Mouse (Mus musculus): Measurements from ENCODE around the gene Mrgprf. TPM values are rescaled to one million over a fixed set of nuclear protein-coding genes. Genes with fewer than 3 reads are reported as not detected.

The Mrgprf gene
- 1.6 and 2.1 TPM in 2 replicates for polyA plus RNA-seq (2012; rRNA removed)

DNA sequence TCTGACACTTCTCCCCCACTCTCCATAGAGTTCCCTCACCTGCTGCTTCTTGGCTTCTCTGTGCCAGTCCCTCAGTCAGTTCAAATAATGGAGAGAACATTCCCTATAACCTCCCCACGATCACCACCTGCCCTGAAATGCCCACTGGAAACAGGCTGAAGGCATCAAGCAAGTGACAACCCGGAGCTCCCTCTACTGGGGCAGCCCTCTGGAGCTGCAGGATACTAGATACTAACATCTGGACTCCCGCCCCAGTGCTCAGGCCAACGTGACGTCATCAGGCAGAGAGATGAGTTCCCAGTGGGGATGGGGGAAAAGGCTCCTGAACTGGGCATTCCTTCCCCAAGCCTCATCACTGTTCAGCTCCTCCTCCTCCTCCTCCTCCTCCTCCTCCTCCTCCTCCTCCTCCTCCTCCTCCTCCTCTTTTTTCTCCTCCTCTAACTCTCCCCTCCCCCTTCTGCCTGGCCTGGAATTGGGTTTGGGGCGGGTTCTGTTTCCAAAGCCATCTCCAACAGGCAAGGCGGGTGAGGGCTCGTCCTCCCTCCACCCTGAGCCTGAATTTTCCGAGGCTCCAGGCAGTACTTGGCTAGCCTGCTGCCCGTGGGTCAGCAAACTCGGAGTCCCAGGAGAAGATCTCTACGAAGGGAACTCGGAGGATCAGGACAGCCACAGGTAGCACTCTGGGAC lies at the start of gene Mrgprf:
Gene Mrgprf (plus strand): TSS at position 508 of the 687 bp plus-strand sequence.
- Histone ChIP-seq H3K4me1 (ENCODE audit: control insufficient read depth, insufficient read depth, low read length) (peaks cover 4% of the 10 kb centered on the region; the same call in 1 of the 2 replicates), H3K4me3 (ENCODE audit: insufficient read depth, low read length) (no peak within 1 kb of the TSS), H3K27ac (ENCODE audit: insufficient read depth, low read length) (no peak within 1 kb of the TSS)
- TF ChIP-seq POLR2A (IDR thresholded peaks at IDR 0.05; ENCODE audit: extremely low read depth, insufficient read depth, low read length) (no peak), CTCF (IDR thresholded peaks at IDR 0.05; ENCODE audit: extremely low read depth, insufficient read depth, low read length) (0 out of 2 replicates have a peak, but pooled peaks have one; percentile 5)

DNA sequence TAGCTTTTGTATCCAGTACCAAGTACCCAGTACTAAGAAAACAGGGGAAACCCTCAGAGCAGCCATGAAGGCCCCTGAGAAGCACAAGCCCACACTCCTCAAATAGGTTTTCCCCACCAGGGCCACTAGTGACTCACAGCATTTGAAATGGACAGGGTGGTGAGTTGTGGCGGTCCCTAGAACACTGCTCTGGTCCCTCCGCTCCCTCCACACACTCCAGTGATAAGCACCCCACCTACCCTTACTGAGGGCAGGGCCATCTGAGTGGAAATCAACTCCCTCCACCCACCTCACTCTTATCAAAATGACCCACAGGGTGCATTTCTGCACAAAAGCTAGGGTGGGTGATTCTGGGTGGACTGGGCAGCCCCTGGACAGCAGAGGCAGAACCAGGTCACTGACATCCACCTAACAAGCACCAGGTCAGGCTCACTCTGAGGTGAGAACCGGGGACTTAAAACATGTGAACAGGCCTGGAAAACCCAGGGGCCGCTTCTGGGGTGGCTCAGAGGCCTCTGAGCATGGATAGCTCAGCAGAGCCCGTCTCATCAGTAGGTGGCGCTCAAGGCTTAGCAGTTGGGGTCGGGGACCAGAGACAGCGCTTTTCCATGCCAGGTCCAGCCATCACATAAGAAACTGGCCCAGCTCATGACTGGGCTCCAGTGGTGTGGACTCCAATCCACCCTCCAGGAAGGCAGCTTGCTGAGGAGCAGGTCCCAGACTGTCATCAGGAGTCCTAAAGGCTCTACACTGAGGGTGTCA lies 47.7 kb upstream of the Mrgprf start:
- Histone ChIP-seq H3K27ac (ENCODE audit: insufficient read depth, low read length) (no peak overlapping the region), H3K4me3 (ENCODE audit: insufficient read depth, low read length) (no peak overlapping the region), H3K4me1 (ENCODE audit: control insufficient read depth, insufficient read depth, low read length) (no peaks in the 10 kb centered on the region)
- TF ChIP-seq POLR2A (IDR thresholded peaks at IDR 0.05; ENCODE audit: extremely low read depth, insufficient read depth, low read length) (no peak), CTCF (IDR thresholded peaks at IDR 0.05; ENCODE audit: extremely low read depth, insufficient read depth, low read length) (peak; percentile 82)

DNA sequence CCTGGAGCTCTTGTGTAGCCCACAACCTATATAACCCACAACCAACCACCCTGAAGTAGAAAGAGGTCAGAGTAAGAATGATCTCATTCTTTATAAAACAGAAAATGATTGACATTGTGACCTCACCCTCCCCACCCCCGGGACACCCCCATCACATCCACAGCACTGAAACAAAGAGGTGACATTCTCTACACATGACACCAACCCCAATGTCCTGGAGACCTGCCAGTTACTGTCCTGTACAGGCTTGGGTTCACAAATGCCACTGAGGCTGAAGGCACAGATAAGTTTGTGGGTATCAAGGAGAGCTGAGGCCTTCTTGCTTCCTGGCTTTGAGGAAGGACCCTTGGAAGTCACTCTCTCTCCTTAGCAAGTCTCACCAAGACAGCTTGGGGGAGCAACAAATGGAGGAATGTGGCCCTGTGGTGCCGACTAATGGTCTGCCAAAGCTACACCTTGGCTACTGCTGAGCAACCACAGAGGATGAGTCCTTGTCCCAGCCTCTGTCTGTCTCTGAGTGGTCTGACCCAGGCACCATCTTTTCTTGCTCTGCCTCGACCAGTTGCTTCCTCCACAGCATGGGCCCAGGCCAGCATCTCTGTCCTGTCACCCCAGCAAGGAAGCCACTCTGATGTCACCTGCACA lies 46.5 kb upstream of the Mrgprf start:
- H3K4me3 ChIP-seq (ENCODE audit: insufficient read depth, low read length) = no peak overlapping the region
- TF ChIP-seq CTCF (IDR thresholded peaks at IDR 0.05; ENCODE audit: extremely low read depth, insufficient read depth, low read length) (no peak), POLR2A (IDR thresholded peaks at IDR 0.05; ENCODE audit: extremely low read depth, insufficient read depth, low read length) (no peak)
- no peaks in the 10 kb centered on the region for H3K4me1 ChIP-seq (ENCODE audit: control insufficient read depth, insufficient read depth, low read length)
- no peak overlapping the region for H3K27ac ChIP-seq (ENCODE audit: insufficient read depth, low read length)

DNA sequence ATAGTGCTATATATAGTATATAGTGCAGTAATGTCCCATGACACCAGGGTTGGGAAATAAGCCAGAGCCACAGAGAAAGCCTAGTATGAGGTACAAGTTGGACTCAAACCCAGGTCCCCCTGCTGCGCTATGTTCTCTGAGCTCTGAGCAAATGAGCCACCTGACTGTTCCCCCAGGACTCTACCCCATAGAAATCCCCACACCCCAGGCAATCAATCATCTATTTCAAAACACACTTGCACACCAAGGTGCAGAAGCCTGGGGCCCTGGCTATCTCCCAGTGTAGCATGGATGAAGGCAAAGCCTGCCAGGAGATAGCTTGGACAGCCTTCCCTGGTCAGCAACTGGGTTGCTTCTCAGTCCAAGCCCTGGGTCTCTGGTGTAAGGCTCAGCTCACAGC lies 44.5 kb upstream of the Mrgprf start:
- Histone ChIP-seq H3K4me3 (ENCODE audit: insufficient read depth, low read length) (no peak overlapping the region), H3K4me1 (ENCODE audit: control insufficient read depth, insufficient read depth, low read length) (no peaks in the 10 kb centered on the region), H3K27ac (ENCODE audit: insufficient read depth, low read length) (no peak overlapping the region)
- TF ChIP-seq CTCF (IDR thresholded peaks at IDR 0.05; ENCODE audit: extremely low read depth, insufficient read depth, low read length) = no peak
- no peak for TF ChIP-seq POLR2A (IDR thresholded peaks at IDR 0.05; ENCODE audit: extremely low read depth, insufficient read depth, low read length)

GRCm38 (mm10) chr7:145264202-145264601 lies 36.4 kb upstream of the Mrgprf start:
- no peak overlapping the region for H3K4me3 ChIP-seq (ENCODE audit: insufficient read depth, low read length)

GRCm38 (mm10) chr7:145266011-145266410 lies 34.6 kb upstream of the Mrgprf start:
- no peak overlapping the region for H3K27ac ChIP-seq (ENCODE audit: insufficient read depth, low read length)
- TF ChIP-seq POLR2A (IDR thresholded peaks at IDR 0.05; ENCODE audit: extremely low read depth, insufficient read depth, low read length) (no peak), CTCF (IDR thresholded peaks at IDR 0.05; ENCODE audit: extremely low read depth, insufficient read depth, low read length) (no peak)
- no peaks in the 10 kb centered on the region for H3K4me1 ChIP-seq (ENCODE audit: control insufficient read depth, insufficient read depth, low read length)
- no peak overlapping the region for H3K4me3 ChIP-seq (ENCODE audit: insufficient read depth, low read length)

More at GRCm38 (mm10) chr7:145264202-145264601, 36.4 kb upstream of the Mrgprf start:
- no peaks in the 10 kb centered on the region for H3K4me1 ChIP-seq (ENCODE audit: control insufficient read depth, insufficient read depth, low read length)
- no peak overlapping the region for H3K27ac ChIP-seq (ENCODE audit: insufficient read depth, low read length)
- no peak for TF ChIP-seq CTCF (IDR thresholded peaks at IDR 0.05; ENCODE audit: extremely low read depth, insufficient read depth, low read length)
- no peak for TF ChIP-seq POLR2A (IDR thresholded peaks at IDR 0.05; ENCODE audit: extremely low read depth, insufficient read depth, low read length)

GRCm38 (mm10) chr7:145268890-145269289 lies 31.7 kb upstream of the Mrgprf start:
- Histone ChIP-seq H3K4me1 (ENCODE audit: control insufficient read depth, insufficient read depth, low read length) (no peaks in the 10 kb centered on the region), H3K27ac (ENCODE audit: insufficient read depth, low read length) (no peak overlapping the region)

GRCm38 (mm10) chr7:145270955-145271354 lies 29.7 kb upstream of the Mrgprf start:
- Histone ChIP-seq H3K4me1 (ENCODE audit: control insufficient read depth, insufficient read depth, low read length) (no peaks in the 10 kb centered on the region), H3K27ac (ENCODE audit: insufficient read depth, low read length) (no peak overlapping the region), H3K4me3 (ENCODE audit: insufficient read depth, low read length) (no peak overlapping the region)
- TF ChIP-seq POLR2A (IDR thresholded peaks at IDR 0.05; ENCODE audit: extremely low read depth, insufficient read depth, low read length) (no peak), CTCF (IDR thresholded peaks at IDR 0.05; ENCODE audit: extremely low read depth, insufficient read depth, low read length) (no peak)

More at GRCm38 (mm10) chr7:145268890-145269289, 31.7 kb upstream of the Mrgprf start:
- H3K4me3 ChIP-seq (ENCODE audit: insufficient read depth, low read length) = no peak overlapping the region
- TF ChIP-seq POLR2A (IDR thresholded peaks at IDR 0.05; ENCODE audit: extremely low read depth, insufficient read depth, low read length) (no peak), CTCF (IDR thresholded peaks at IDR 0.05; ENCODE audit: extremely low read depth, insufficient read depth, low read length) (no peak)

DNA sequence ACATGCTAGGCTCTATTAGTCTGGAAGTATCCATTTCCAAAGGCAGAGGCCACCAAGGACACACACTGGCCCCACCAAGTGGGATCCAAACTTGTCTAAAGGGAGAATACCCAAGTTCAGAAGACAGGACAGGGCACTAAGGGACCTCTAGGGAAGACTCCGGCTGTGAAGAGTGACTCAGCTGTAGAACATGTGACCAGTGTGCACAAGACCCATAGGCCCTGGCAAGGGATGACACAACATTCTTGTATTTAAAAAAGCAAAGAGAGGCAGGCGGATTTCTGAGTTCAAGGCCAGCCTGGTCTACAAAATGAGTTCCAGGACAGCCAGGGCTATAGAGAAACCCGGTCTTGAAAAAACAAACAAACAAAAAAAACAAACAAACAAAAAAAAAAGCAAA lies 25.1 kb upstream of the Mrgprf start:
- Histone ChIP-seq H3K4me1 (ENCODE audit: control insufficient read depth, insufficient read depth, low read length) (no peaks in the 10 kb centered on the region), H3K27ac (ENCODE audit: insufficient read depth, low read length) (no peak overlapping the region), H3K4me3 (ENCODE audit: insufficient read depth, low read length) (no peak overlapping the region)
- TF ChIP-seq CTCF (IDR thresholded peaks at IDR 0.05; ENCODE audit: extremely low read depth, insufficient read depth, low read length) (no peak), POLR2A (IDR thresholded peaks at IDR 0.05; ENCODE audit: extremely low read depth, insufficient read depth, low read length) (no peak)

Measured in cortical plate, adult 2 months (tissue).